Mouse (Mus musculus) heart, adult 11 months (tissue): Measurements from ENCODE around the gene Nemp2.

Experiments used
- DNase-seq: peaks from one replicate; pipeline ENCODE4 v3.0.0; 2022

Nemp2 gene

GRCm38 (mm10) chr1:52655153-52655552 is 24.6 kb downstream of the Nemp2 start:
- peak; percentile 93 for DNase-seq

GRCm38 (mm10) chr1:52658160-52658559 is 27.7 kb downstream of the Nemp2 start:
- DNase-seq, result peak; percentile 88

- DNase-seq, result no peak
Measured at GRCm38 (mm10) chr1:52660278-52660677, 29.8 kb downstream of the Nemp2 start.

GRCm38 (mm10) chr1:52660765-52661164 is 30.3 kb downstream of the Nemp2 start:
- DNase-seq, result peak; percentile 64

- no peak for DNase-seq
Measured at GRCm38 (mm10) chr1:52663228-52663627, 32.7 kb downstream of the Nemp2 start.

- DNase-seq, result no peak
Measured at GRCm38 (mm10) chr1:52668743-52669323, 38.3 kb downstream of the Nemp2 start.

- no peak for DNase-seq
Measured at GRCm38 (mm10) chr1:52669931-52670330, 39.4 kb downstream of the Nemp2 start.

GRCm38 (mm10) chr1:52675561-52676551 is 45.4 kb downstream of the Nemp2 start:
- peak; percentile 97 for DNase-seq

GRCm38 (mm10) chr1:52676621-52677020 is 46.1 kb downstream of the Nemp2 start:
- DNase-seq, result peak; percentile 93

GRCm38 (mm10) chr1:52683550-52683949 is 53.0 kb downstream of the Nemp2 start:
- DNase-seq, result no peak

GRCm38 (mm10) chr1:52687636-52688035 is 57.1 kb downstream of the Nemp2 start:
- DNase-seq, result no peak

- peak; percentile 94 for DNase-seq
Measured at GRCm38 (mm10) chr1:52694456-52694855, 64.0 kb downstream of the Nemp2 start.
